Mouse (Mus musculus): ENCODE results near the gene Pkp4.

GRCm38 (mm10) chr2:59197156-59197555 lies 36.5 kb downstream of the Pkp4 start:
- TF ChIP-seq CTCF (IDR thresholded peaks at IDR 0.05; ENCODE audit: low read depth) (no peak), EP300 (IDR thresholded peaks at IDR 0.05; ENCODE audit: low read depth) (no peak)

Data from liver, postnatal 0 days (tissue).